Mouse (Mus musculus): ENCODE measurements around the gene Gsdmc3. TPM values are rescaled to one million over a fixed set of nuclear protein-coding genes. Genes with fewer than 3 reads are reported as not detected.
"Not testable (repeated sequence)": the region's sequence is repeated elsewhere in the genome, so short reads cannot be mapped to it uniquely, and the experiment has no call there.

The Gsdmc3 gene
- not detected in 2 replicates for polyA plus RNA-seq (2012; rRNA removed)
- not detected in 2 replicates for polyA plus RNA-seq (2014; fragmentation: Nextera tagmentation; extraction: Ambion mirVana)

DNA sequence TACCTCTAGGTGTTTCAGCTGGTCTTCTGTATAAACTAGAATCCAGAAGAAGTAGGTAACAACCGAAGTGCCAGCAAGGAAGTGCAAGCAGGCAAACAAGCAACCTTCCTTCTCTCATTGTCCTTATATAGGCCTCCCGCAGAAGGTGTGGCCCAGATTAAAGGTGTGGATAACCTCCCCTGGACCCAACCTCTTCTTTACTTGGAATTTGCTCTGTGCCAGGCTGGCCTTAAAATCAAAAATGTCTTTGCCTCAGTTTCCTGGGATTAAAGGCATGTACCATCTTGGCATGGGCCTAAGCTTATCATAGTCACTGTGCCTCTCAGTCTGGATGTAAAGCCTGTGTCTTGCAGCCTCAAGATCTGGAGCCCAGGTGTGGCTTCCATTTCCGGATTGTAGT, at the start of gene Gsdmc3:
Gene Gsdmc3, minus strand, starts transcription at position 101 of the 400 bp plus-strand sequence.
- not testable (repeated sequence) for H3K9ac ChIP-seq (replicated peaks)
- WGBS (ENCODE audit: insufficient replicate concordance) = 76% methylated on average over 1 of the region's 3 CpGs

DNA sequence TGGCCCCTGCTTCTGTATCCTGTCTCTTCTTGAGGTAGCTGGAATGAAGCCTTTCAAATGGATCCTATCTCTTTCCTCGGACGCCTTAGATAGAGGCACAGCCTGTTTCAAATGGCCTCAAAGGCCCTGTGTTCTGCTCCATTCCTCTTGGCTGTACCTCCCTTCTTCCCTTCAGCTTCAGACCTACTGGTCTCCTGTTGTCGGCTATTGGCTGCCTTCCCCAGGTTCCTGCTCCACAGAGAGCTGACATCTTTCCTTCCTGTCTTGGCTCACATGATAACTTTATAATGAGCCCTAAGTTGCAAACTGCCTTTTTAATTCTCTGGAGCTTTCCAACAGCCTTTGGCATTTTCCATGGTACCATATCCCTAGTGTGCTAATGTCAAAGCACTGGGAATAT, 47.8 kb upstream of the Gsdmc3 start:
- H3K27ac ChIP-seq = no peak overlapping the region
- WGBS (ENCODE audit: insufficient replicate concordance) = 61% methylated on average over 3 of the region's 3 CpGs
- H3K27me3 ChIP-seq (ENCODE audit: control insufficient read depth, insufficient read depth, low read length) = no peaks in the 10 kb centered on the region
- no peaks in the 10 kb centered on the region for H3K9me3 ChIP-seq (ENCODE audit: control insufficient read depth, low read length)
- no peak for ATAC-seq (ENCODE audit: insufficient read depth)
- H3K4me3 ChIP-seq (ENCODE audit: insufficient read depth in 1 of 2, low read depth in 2 of 2, low read length in 2 of 2) = no peak overlapping the region
- no peaks in the 10 kb centered on the region for H3K4me1 ChIP-seq (replicated peaks; ENCODE audit: control insufficient read depth in 2 of 2, insufficient read depth in 2 of 2, low read length in 1 of 2)
- no peak for DNase-seq (ENCODE audit: low read depth in 3 of 3, low spot score in 3 of 3)
- no peaks in the 10 kb centered on the region; the same call in 1 of the 2 replicates for H3K36me3 ChIP-seq (replicated peaks; ENCODE audit: control insufficient read depth, insufficient read depth, low read depth)
- TF ChIP-seq CTCF (IDR thresholded peaks at IDR 0.05; ENCODE audit: low read depth) (no peak), EP300 (IDR thresholded peaks at IDR 0.05; ENCODE audit: low read depth) (no peak)
- no peak overlapping the region for H3K9ac ChIP-seq (replicated peaks)
- no peak overlapping the region for H3K4me2 ChIP-seq (ENCODE audit: low read depth)

More for the DNA sequence above, at the start of gene Gsdmc3:
- DNase-seq (ENCODE audit: low read depth in 3 of 3, low spot score in 3 of 3); H3K36me3 ChIP-seq (replicated peaks; ENCODE audit: control insufficient read depth, insufficient read depth, low read depth); H3K4me2 ChIP-seq (ENCODE audit: low read depth); H3K27ac ChIP-seq; ATAC-seq (ENCODE audit: insufficient read depth); H3K27me3 ChIP-seq (ENCODE audit: control insufficient read depth, insufficient read depth, low read length); H3K4me3 ChIP-seq (ENCODE audit: insufficient read depth in 1 of 2, low read depth in 2 of 2, low read length in 2 of 2); H3K4me1 ChIP-seq (replicated peaks; ENCODE audit: control insufficient read depth in 2 of 2, insufficient read depth in 2 of 2, low read length in 1 of 2); H3K9me3 ChIP-seq (ENCODE audit: control insufficient read depth, low read length): not testable (repeated sequence)

DNA sequence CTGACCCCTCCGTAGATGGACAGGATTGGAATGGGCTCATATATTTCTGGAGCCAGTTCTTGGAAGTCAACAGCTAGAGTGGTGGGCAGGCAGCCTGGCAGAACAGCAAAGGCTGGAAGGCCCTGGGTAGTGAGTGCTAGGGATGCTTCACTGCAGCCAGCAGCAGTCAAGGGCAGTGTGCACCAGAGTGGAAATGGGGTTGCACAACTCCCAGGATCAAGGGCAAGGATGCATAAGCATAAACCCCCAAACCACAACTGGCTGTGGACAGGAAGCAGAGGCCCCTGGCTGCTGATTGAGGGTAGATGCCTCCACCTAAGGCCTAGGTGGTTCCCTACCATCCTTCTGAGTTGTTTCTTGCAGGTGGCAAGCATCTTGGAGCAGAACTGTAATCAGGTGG, 46.1 kb upstream of the Gsdmc3 start:
- Histone ChIP-seq H3K9me3 (ENCODE audit: control insufficient read depth, low read length) (no peaks in the 10 kb centered on the region), H3K9ac (replicated peaks) (no peak overlapping the region), H3K4me2 (ENCODE audit: low read depth) (no peak overlapping the region), H3K27ac (no peak overlapping the region), H3K4me1 (replicated peaks; ENCODE audit: control insufficient read depth in 2 of 2, insufficient read depth in 2 of 2, low read length in 1 of 2) (no peaks in the 10 kb centered on the region), H3K27me3 (ENCODE audit: control insufficient read depth, insufficient read depth, low read length) (no peaks in the 10 kb centered on the region), H3K4me3 (ENCODE audit: insufficient read depth in 1 of 2, low read depth in 2 of 2, low read length in 2 of 2) (no peak overlapping the region), H3K36me3 (replicated peaks; ENCODE audit: control insufficient read depth, insufficient read depth, low read depth) (no peaks in the 10 kb centered on the region; the same call in 1 of the 2 replicates)
- 82% methylated on average over 1 of the region's 1 CpGs for WGBS (ENCODE audit: insufficient replicate concordance)
- ATAC-seq (ENCODE audit: insufficient read depth) = no peak
- TF ChIP-seq CTCF (IDR thresholded peaks at IDR 0.05; ENCODE audit: low read depth) (no peak), EP300 (IDR thresholded peaks at IDR 0.05; ENCODE audit: low read depth) (no peak)
- no peak for DNase-seq (ENCODE audit: low read depth in 3 of 3, low spot score in 3 of 3)

DNA sequence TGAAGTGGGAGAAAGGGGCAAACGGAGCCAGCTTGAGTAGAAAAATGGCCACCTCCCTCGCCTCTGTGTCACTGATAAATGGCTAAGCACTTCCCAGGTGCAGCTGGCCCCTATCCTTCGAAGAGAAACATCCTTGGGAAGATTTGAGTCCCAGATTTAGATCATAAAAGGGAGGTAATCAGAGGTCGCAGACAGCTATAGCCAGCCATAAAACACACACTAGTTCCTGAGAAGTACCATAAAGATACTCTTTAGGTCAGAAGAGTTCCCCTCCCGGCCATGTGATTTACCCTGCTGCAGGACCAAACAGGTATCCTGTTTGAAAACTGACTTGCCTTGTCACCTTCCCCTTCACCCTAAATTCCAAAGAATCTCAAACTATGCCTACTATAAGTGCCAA, 43.3 kb upstream of the Gsdmc3 start:
- not testable (repeated sequence) for ATAC-seq (ENCODE audit: insufficient read depth)

DNA sequence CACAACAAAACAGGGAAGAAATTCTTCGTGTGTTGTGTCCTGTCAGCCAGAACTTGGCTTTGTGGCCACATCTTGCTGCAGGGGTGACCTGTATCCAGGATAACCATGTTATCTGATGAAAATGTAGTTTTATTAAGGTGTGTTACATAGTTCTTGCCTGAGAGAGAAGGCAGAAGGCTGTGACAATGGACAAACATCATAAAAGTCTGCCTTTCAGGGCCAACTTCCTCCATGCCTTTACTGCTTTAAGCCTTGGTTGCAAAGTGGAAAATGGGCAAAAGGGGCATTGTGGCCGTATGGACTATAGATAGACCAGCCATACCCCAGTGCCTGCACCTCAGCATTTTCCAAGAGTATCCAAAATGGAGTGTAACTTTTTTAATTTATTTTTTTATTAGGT, 41.4 kb upstream of the Gsdmc3 start:
- DNase-seq (ENCODE audit: low read depth in 3 of 3, low spot score in 3 of 3); H3K27me3 ChIP-seq (ENCODE audit: control insufficient read depth, insufficient read depth, low read length); H3K9ac ChIP-seq (replicated peaks); H3K4me1 ChIP-seq (replicated peaks; ENCODE audit: control insufficient read depth in 2 of 2, insufficient read depth in 2 of 2, low read length in 1 of 2); H3K4me3 ChIP-seq (ENCODE audit: insufficient read depth in 1 of 2, low read depth in 2 of 2, low read length in 2 of 2); H3K27ac ChIP-seq; H3K9me3 ChIP-seq (ENCODE audit: control insufficient read depth, low read length); ATAC-seq (ENCODE audit: insufficient read depth); H3K36me3 ChIP-seq (replicated peaks; ENCODE audit: control insufficient read depth, insufficient read depth, low read depth); H3K4me2 ChIP-seq (ENCODE audit: low read depth): not testable (repeated sequence)
- whole genome bisulfite sequencing (ENCODE audit: insufficient replicate concordance) = 57% methylated on average over 1 of the region's 2 CpGs

More for the DNA sequence above, 43.3 kb upstream of the Gsdmc3 start:
- not testable (repeated sequence) for H3K4me3 ChIP-seq (ENCODE audit: insufficient read depth in 1 of 2, low read depth in 2 of 2, low read length in 2 of 2); H3K4me1 ChIP-seq (replicated peaks; ENCODE audit: control insufficient read depth in 2 of 2, insufficient read depth in 2 of 2, low read length in 1 of 2); H3K9ac ChIP-seq (replicated peaks); H3K27me3 ChIP-seq (ENCODE audit: control insufficient read depth, insufficient read depth, low read length); H3K4me2 ChIP-seq (ENCODE audit: low read depth); H3K36me3 ChIP-seq (replicated peaks; ENCODE audit: control insufficient read depth, insufficient read depth, low read depth); H3K9me3 ChIP-seq (ENCODE audit: control insufficient read depth, low read length); DNase-seq (ENCODE audit: low read depth in 3 of 3, low spot score in 3 of 3); H3K27ac ChIP-seq
- WGBS (ENCODE audit: insufficient replicate concordance) = 20% methylated on average over 2 of the region's 5 CpGs

DNA sequence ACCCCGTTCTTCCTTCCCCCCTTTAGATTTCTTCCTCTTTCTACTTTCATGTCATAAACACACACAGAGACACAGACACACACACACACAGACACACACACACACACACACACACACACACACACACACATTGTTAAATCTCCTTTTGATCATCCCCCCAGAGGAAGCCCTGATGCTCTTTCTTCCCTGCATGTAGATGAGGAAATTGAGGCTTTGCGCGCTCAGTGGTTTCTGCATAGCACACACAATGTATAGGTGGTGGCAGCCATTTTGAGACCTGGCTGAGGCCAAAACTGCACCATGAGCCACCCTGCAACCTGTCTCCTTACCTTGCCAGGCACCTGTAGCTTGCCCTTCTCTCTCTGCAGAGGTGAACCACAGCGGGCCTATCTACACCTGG, 38.2 kb upstream of the Gsdmc3 start:
- not testable (repeated sequence) for H3K9ac ChIP-seq (replicated peaks); ATAC-seq (ENCODE audit: insufficient read depth); H3K27ac ChIP-seq; H3K4me2 ChIP-seq (ENCODE audit: low read depth); H3K27me3 ChIP-seq (ENCODE audit: control insufficient read depth, insufficient read depth, low read length); DNase-seq (ENCODE audit: low read depth in 3 of 3, low spot score in 3 of 3); H3K9me3 ChIP-seq (ENCODE audit: control insufficient read depth, low read length); H3K4me3 ChIP-seq (ENCODE audit: insufficient read depth in 1 of 2, low read depth in 2 of 2, low read length in 2 of 2); H3K4me1 ChIP-seq (replicated peaks; ENCODE audit: control insufficient read depth in 2 of 2, insufficient read depth in 2 of 2, low read length in 1 of 2); H3K36me3 ChIP-seq (replicated peaks; ENCODE audit: control insufficient read depth, insufficient read depth, low read depth)
- WGBS (ENCODE audit: insufficient replicate concordance) = 72% methylated on average over 3 of the region's 4 CpGs

DNA sequence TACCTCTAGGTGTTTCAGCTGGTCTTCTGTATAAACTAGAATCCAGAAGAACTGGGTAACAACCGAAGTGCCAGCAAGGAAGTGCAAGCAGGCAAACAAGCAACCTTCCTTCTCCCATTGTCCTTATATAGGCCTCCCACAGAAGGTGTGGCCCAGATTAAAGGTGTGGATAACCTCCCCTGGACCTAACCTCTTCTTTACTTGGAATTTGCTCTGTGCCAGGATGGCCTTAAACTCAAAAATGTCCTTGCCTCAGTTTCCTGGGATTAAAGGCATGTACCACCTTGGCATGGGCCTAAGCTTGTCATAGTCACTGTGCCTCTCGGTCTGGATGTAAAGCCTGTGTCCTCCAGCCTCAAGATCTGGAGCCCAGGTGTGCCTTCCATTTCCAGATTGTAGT, 33.8 kb upstream of the Gsdmc3 start, which contains the start of gene Gsdmc4:
Gene Gsdmc4, minus strand, starts transcription at position 101 of the 400 bp plus-strand sequence.
- not testable (repeated sequence) for ATAC-seq (ENCODE audit: insufficient read depth); H3K27me3 ChIP-seq (ENCODE audit: control insufficient read depth, insufficient read depth, low read length)
- WGBS (ENCODE audit: insufficient replicate concordance) = 57% methylated on average over 2 of the region's 2 CpGs

DNA sequence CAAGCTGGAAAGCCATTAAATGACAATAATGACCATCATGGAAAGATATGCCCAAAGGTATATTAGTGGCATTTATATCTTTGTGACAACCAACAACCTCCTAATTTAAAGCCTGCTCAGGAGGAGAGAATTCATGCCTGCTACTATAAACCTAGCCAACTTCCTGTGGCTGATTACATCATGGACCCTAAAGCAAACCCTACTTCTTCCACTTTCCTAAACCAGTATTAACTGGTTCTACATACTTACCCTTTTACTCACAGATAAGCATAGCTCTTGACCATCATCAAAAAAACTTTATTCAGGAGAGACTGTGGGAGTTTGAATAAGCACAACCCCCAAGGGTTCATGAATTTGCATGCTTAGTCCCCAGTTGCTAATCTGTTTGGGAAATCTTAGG, 31.5 kb upstream of the Gsdmc3 start:
- H3K4me2 ChIP-seq (ENCODE audit: low read depth); H3K36me3 ChIP-seq (replicated peaks; ENCODE audit: control insufficient read depth, insufficient read depth, low read depth); H3K4me3 ChIP-seq (ENCODE audit: insufficient read depth in 1 of 2, low read depth in 2 of 2, low read length in 2 of 2); H3K9me3 ChIP-seq (ENCODE audit: control insufficient read depth, low read length); H3K9ac ChIP-seq (replicated peaks); DNase-seq (ENCODE audit: low read depth in 3 of 3, low spot score in 3 of 3); H3K4me1 ChIP-seq (replicated peaks; ENCODE audit: control insufficient read depth in 2 of 2, insufficient read depth in 2 of 2, low read length in 1 of 2); H3K27ac ChIP-seq; ATAC-seq (ENCODE audit: insufficient read depth); H3K27me3 ChIP-seq (ENCODE audit: control insufficient read depth, insufficient read depth, low read length): not testable (repeated sequence)

More for the DNA sequence above, 33.8 kb upstream of the Gsdmc3 start, which contains the start of gene Gsdmc4:
- not testable (repeated sequence) for H3K9me3 ChIP-seq (ENCODE audit: control insufficient read depth, low read length); H3K4me2 ChIP-seq (ENCODE audit: low read depth); H3K27ac ChIP-seq; H3K9ac ChIP-seq (replicated peaks); H3K36me3 ChIP-seq (replicated peaks; ENCODE audit: control insufficient read depth, insufficient read depth, low read depth); H3K4me3 ChIP-seq (ENCODE audit: insufficient read depth in 1 of 2, low read depth in 2 of 2, low read length in 2 of 2); DNase-seq (ENCODE audit: low read depth in 3 of 3, low spot score in 3 of 3); H3K4me1 ChIP-seq (replicated peaks; ENCODE audit: control insufficient read depth in 2 of 2, insufficient read depth in 2 of 2, low read length in 1 of 2)
